Mouse (Mus musculus) MEL (cell line): ENCODE results near the gene Babam2. TPM values are rescaled to one million over a fixed set of nuclear protein-coding genes. Genes with fewer than 3 reads are reported as not detected.
A peak's percentile ranks its signal among the peaks of the same experiment; 100 is the strongest.

Experiments
- DNase-seq: peaks from one replicate; pipeline ENCODE4 v3.0.0; 2011; ENCODE audit warnings: low read depth, low spot score
- H3K27ac ChIP-seq: 2 replicates; pipeline ENCODE4 v1.5.1; 2012; ENCODE audit warnings: low read depth, mild to moderate bottlenecking, control low read depth, low read length, moderate library complexity; ENCODE audit not compliant: control insufficient read depth
- H3K27me3 ChIP-seq, 2 experiments: fragments of 150-350 bp in 1 of 2; sonication (generic) in 1 of 2; 2 replicates each; pipeline ENCODE4 v1.6.1; 2012; ENCODE audit warnings: low read length in 2 of 2, mild to moderate bottlenecking in 2 of 2, improper control_type of control experiment in 1 of 2, moderate library complexity in 1 of 2; ENCODE audit not compliant: insufficient read depth in 2 of 2, control insufficient read depth in 1 of 2
- H3K36me3 ChIP-seq, 2 experiments: 2 replicates each; pipeline ENCODE4 v1.6.1; 2012 to 2014; ENCODE audit warnings: low read length in 2 of 2, improper control_type of control experiment in 1 of 2, inconsistent platforms in 1 of 2, mild to moderate bottlenecking in 1 of 2; ENCODE audit not compliant: insufficient read depth in 2 of 2, control insufficient read depth in 1 of 2
- H3K4me1 ChIP-seq, 2 experiments: fragments of 150-350 bp in 1 of 2; sonication (generic) in 1 of 2; 2 replicates each; pipeline ENCODE4 v1.6.1; 2012; ENCODE audit warnings: low read length in 2 of 2, improper control_type of control experiment in 1 of 2, mild to moderate bottlenecking in 1 of 2; ENCODE audit not compliant: insufficient read depth in 2 of 2, control insufficient read depth in 1 of 2
- H3K4me3 ChIP-seq, 2 experiments: fragments of 150-350 bp in 1 of 2; sonication (generic) in 1 of 2; 2 replicates each; pipeline ENCODE4 v1.5.1; 2012; ENCODE audit warnings: low read depth in 2 of 2, low read length in 2 of 2, mild to moderate bottlenecking in 2 of 2, moderate library complexity in 2 of 2, control low read depth in 1 of 2, improper control_type of control experiment in 1 of 2; ENCODE audit not compliant: control insufficient read depth in 1 of 2, insufficient read depth in 1 of 2
- H3K79me2 ChIP-seq: 2 replicates; pipeline ENCODE4 v1.6.1; 2012; ENCODE audit warnings: mild to moderate bottlenecking, low read length, moderate library complexity; ENCODE audit not compliant: control insufficient read depth, poor library complexity, insufficient read depth
- H3K9ac ChIP-seq: 2 replicates; pipeline ENCODE4 v1.6.1; 2012; ENCODE audit warnings: low read depth, mild to moderate bottlenecking, control low read depth, low read length, moderate library complexity; ENCODE audit not compliant: control insufficient read depth, poor library complexity, severe bottlenecking
- H3K9me3 ChIP-seq: fragments of 150-350 bp; sonication (generic); replicated peaks from 2 replicates; pipeline ENCODE4 v1.6.1; 2012; ENCODE audit warnings: mild to moderate bottlenecking, low read length, improper control_type of control experiment, moderate library complexity; ENCODE audit not compliant: insufficient read depth
- BHLHE40 ChIP-seq: IDR thresholded peaks from 2 replicates; pipeline ENCODE4 v1.6.1; 2012; ENCODE audit warnings: low read depth, mild to moderate bottlenecking, inconsistent platforms, low read length, improper control_type of control experiment, borderline replicate concordance
- CHD1 ChIP-seq: IDR thresholded peaks from 2 replicates; pipeline ENCODE4 v1.6.1; 2012; ENCODE audit warnings: low read depth, mild to moderate bottlenecking, inconsistent platforms, low read length, improper control_type of control experiment
- CTCF ChIP-seq, 3 experiments: IDR thresholded peaks in 2 of 3; conservative IDR thresholded peaks in 1 of 3; 2 replicates each; pipeline ENCODE4 v1.5.1; 2011 to 2012; ENCODE audit warnings: low read length in 3 of 3, low read depth in 2 of 3, mild to moderate bottlenecking in 2 of 3, improper control_type of control experiment in 1 of 3, inconsistent platforms in 1 of 3, mixed read lengths in 1 of 3, moderate library complexity in 1 of 3; ENCODE audit not compliant: control insufficient read depth in 1 of 3, insufficient read depth in 1 of 3, poor library complexity in 1 of 3, severe bottlenecking in 1 of 3
- E2F4 ChIP-seq: IDR thresholded peaks from 2 replicates; pipeline ENCODE4 v1.6.1; 2011; ENCODE audit warnings: low read depth, low read length, improper control_type of control experiment, borderline replicate concordance
- ELF1 ChIP-seq: IDR thresholded peaks from 2 replicates; pipeline ENCODE4 v1.6.1; 2014; ENCODE audit warnings: low read depth, mild to moderate bottlenecking, inconsistent platforms, low read length, improper control_type of control experiment, moderate library complexity
- EP300 ChIP-seq, 2 experiments: IDR thresholded peaks; 2 replicates each; pipeline ENCODE4 v1.6.1; 2011; ENCODE audit warnings: improper control_type of control experiment in 2 of 2, low read length in 2 of 2, low read depth in 1 of 2, mild to moderate bottlenecking in 1 of 2
- GABPA ChIP-seq: IDR thresholded peaks from 2 replicates; pipeline ENCODE4 v1.6.1; 2012; ENCODE audit warnings: low read depth, mild to moderate bottlenecking, inconsistent platforms, low read length, improper control_type of control experiment, moderate library complexity
- GATA1 ChIP-seq: IDR thresholded peaks from 2 replicates; pipeline ENCODE4 v1.6.1; 2011; ENCODE audit warnings: low read depth, low read length, improper control_type of control experiment
- HCFC1 ChIP-seq: IDR thresholded peaks from 2 replicates; pipeline ENCODE4 v1.6.1; 2012; ENCODE audit warnings: low read depth, mild to moderate bottlenecking, inconsistent platforms, low read length, improper control_type of control experiment, moderate library complexity
- JUND ChIP-seq: IDR thresholded peaks from 2 replicates; pipeline ENCODE4 v1.6.1; 2011; ENCODE audit warnings: low read depth, mild to moderate bottlenecking, improper control_type of control experiment, low read length
- KAT2A ChIP-seq: conservative IDR thresholded peaks from 2 replicates; pipeline ENCODE4 v1.6.1; 2012; ENCODE audit warnings: low read depth, low read length, improper control_type of control experiment, inconsistent platforms
- MAFK ChIP-seq: IDR thresholded peaks from 2 replicates; pipeline ENCODE4 v1.6.1; 2011; ENCODE audit warnings: low read depth, mild to moderate bottlenecking, low read length, improper control_type of control experiment, borderline replicate concordance
- MAX ChIP-seq: IDR thresholded peaks from 2 replicates; pipeline ENCODE4 v1.6.1; 2011; ENCODE audit warnings: low read length, improper control_type of control experiment
- MAZ ChIP-seq: IDR thresholded peaks from 2 replicates; pipeline ENCODE4 v1.6.1; 2012; ENCODE audit warnings: low read depth, mild to moderate bottlenecking, inconsistent platforms, low read length, improper control_type of control experiment
- MEF2A ChIP-seq: IDR thresholded peaks from 2 replicates; pipeline ENCODE4 v1.6.1; 2014; ENCODE audit warnings: low read depth, mild to moderate bottlenecking, inconsistent platforms, low read length, improper control_type of control experiment; ENCODE audit not compliant: poor library complexity, insufficient replicate concordance, severe bottlenecking; ENCODE audit errors: extremely low read depth
- MYB ChIP-seq: IDR thresholded peaks from 2 replicates; pipeline ENCODE4 v1.6.1; 2011; ENCODE audit warnings: mild to moderate bottlenecking, low read depth, low read length, improper control_type of control experiment
- MYC ChIP-seq: IDR thresholded peaks from 2 replicates; pipeline ENCODE4 v1.6.1; 2011; ENCODE audit warnings: low read depth, mild to moderate bottlenecking, low read length, improper control_type of control experiment, moderate library complexity
- NELFE ChIP-seq: IDR thresholded peaks from 2 replicates; pipeline ENCODE4 v1.6.1; 2011; ENCODE audit warnings: low read depth, low read length, improper control_type of control experiment
- NRF1 ChIP-seq: IDR thresholded peaks from 2 replicates; pipeline ENCODE4 v1.6.1; 2014; ENCODE audit warnings: low read depth, mild to moderate bottlenecking, inconsistent platforms, low read length, improper control_type of control experiment, moderate library complexity; ENCODE audit not compliant: poor library complexity, insufficient read depth, severe bottlenecking
- POLR2A ChIP-seq, 2 experiments: IDR thresholded peaks; 2 replicates each; pipeline ENCODE4 v1.6.1; 2011 to 2012; ENCODE audit warnings: low read length in 2 of 2, mild to moderate bottlenecking in 2 of 2, control low read depth in 1 of 2, improper control_type of control experiment in 1 of 2, low read depth in 1 of 2, moderate library complexity in 1 of 2; ENCODE audit not compliant: control insufficient read depth in 1 of 2, insufficient read depth in 1 of 2, poor library complexity in 1 of 2
- POLR2AphosphoS2 ChIP-seq: IDR thresholded peaks from 2 replicates; pipeline ENCODE4 v1.6.1; 2011; ENCODE audit warnings: low read length, improper control_type of control experiment
- RCOR1 ChIP-seq: IDR thresholded peaks from 2 replicates; pipeline ENCODE4 v1.6.1; 2012; ENCODE audit warnings: low read depth, mild to moderate bottlenecking, inconsistent platforms, low read length, improper control_type of control experiment
- SMC3 ChIP-seq: IDR thresholded peaks from 2 replicates; pipeline ENCODE4 v1.6.1; 2011; ENCODE audit warnings: low read depth, low read length, improper control_type of control experiment
- TBP ChIP-seq: IDR thresholded peaks from 2 replicates; pipeline ENCODE4 v1.8.0; 2011; ENCODE audit warnings: low read depth, low read length, improper control_type of control experiment
- TCF12 ChIP-seq: IDR thresholded peaks from 2 replicates; pipeline ENCODE4 v1.6.1; 2014; ENCODE audit warnings: low read depth, mild to moderate bottlenecking, inconsistent platforms, low read length, improper control_type of control experiment, moderate library complexity
- USF2 ChIP-seq, 2 experiments: IDR thresholded peaks; 2 replicates each; pipeline ENCODE4 v1.6.1; 2011 to 2012; ENCODE audit warnings: improper control_type of control experiment in 2 of 2, low read length in 2 of 2, borderline replicate concordance in 1 of 2, inconsistent platforms in 1 of 2, low read depth in 1 of 2, mild to moderate bottlenecking in 1 of 2; ENCODE audit not compliant: insufficient read depth in 1 of 2
- ZC3H11A ChIP-seq: IDR thresholded peaks from 2 replicates; pipeline ENCODE4 v1.6.1; 2012; ENCODE audit warnings: low read depth, mild to moderate bottlenecking, inconsistent platforms, low read length, improper control_type of control experiment
- ZKSCAN1 ChIP-seq: IDR thresholded peaks from 2 replicates; pipeline ENCODE4 v1.6.1; 2012; ENCODE audit warnings: low read depth, mild to moderate bottlenecking, inconsistent platforms, low read length, improper control_type of control experiment, moderate library complexity
- ZMIZ1 ChIP-seq: IDR thresholded peaks from 2 replicates; pipeline ENCODE4 v1.6.1; 2012; ENCODE audit warnings: low read depth, mild to moderate bottlenecking, inconsistent platforms, low read length, improper control_type of control experiment, moderate library complexity
- ZNF384 ChIP-seq: IDR thresholded peaks from 2 replicates; pipeline ENCODE4 v1.6.1; 2012; ENCODE audit warnings: low read depth, mild to moderate bottlenecking, inconsistent platforms, low read length, improper control_type of control experiment
- polyA plus RNA-seq, 2 experiments: library from polyadenylated mRNA; stranded (reverse) in 1 of 2; unstranded in 1 of 2; fragments of >175 nt in 1 of 2; fragments of >200 nt in 1 of 2; gene quantifications; 2 replicates each; pipeline versions ENCODE4 v1.2.1 to v1.2.4; 2012; ENCODE audit warnings: low replicate concordance in 2 of 2, low read depth in 1 of 2; ENCODE audit not compliant: insufficient read length in 2 of 2, insufficient read depth in 1 of 2, missing spikeins in 1 of 2
- total RNA-seq: library from RNA; depleted of rRNA; stranded (reverse); fragments of 300-350 nt; gene quantifications from 2 replicates; pipeline ENCODE4 v1.2.3, GENCODE M21; 2012

Gene Babam2
- total and polyA plus RNA-seq, 3 experiments: 43.3 to 86.6 TPM; not detected in 1

GRCm38 (mm10) chr5:31880457-31880856, 183.0 kb downstream of the Babam2 start:
- no peak overlapping the region for H3K9ac ChIP-seq
- TF ChIP-seq RCOR1: no peak
- TF ChIP-seq MAFK: no peak
- TF ChIP-seq TBP: no peak
- no peak for TF ChIP-seq ZC3H11A
- TF ChIP-seq EP300 (IDR thresholded peaks at IDR 0.05; ENCODE audit: low read depth in 1 of 2, low read length in 2 of 2): no peak
- TF ChIP-seq KAT2A: no peak
- TF ChIP-seq TCF12: no peak
- no peak for TF ChIP-seq ZKSCAN1
- no peak for TF ChIP-seq MYC
- no peak for TF ChIP-seq ZMIZ1
- no peak for TF ChIP-seq BHLHE40
- TF ChIP-seq NRF1: no peak
- no peak for TF ChIP-seq MAZ
- TF ChIP-seq JUND: no peak
- TF ChIP-seq MAX: no peak
- no peak for TF ChIP-seq CHD1
- TF ChIP-seq MEF2A: no peak
- no peak for TF ChIP-seq POLR2A (IDR thresholded peaks at IDR 0.05; ENCODE audit: control insufficient read depth in 1 of 2, insufficient read depth in 1 of 2, low read depth in 1 of 2, low read length in 2 of 2, poor library complexity in 1 of 2)
- no peak for TF ChIP-seq MYB
- no peak for TF ChIP-seq POLR2AphosphoS2
- H3K79me2 ChIP-seq: no peaks in the 10 kb centered on the region
- H3K27me3 ChIP-seq: no peaks in the 10 kb centered on the region
- peaks cover 0 to 9% of the 10 kb centered on the region in 2 experiments; a peak in 2 of 4 replicates for H3K36me3 ChIP-seq
- DNase-seq: no peak
- H3K4me3 ChIP-seq: no peak overlapping the region
- H3K9me3 ChIP-seq: no peaks in the 10 kb centered on the region
- H3K27ac ChIP-seq: no peak overlapping the region
- peaks cover 0 to 5% of the 10 kb centered on the region in 2 experiments; a peak in 1 of 4 replicates for H3K4me1 ChIP-seq

- Histone ChIP-seq H3K9ac (no peak overlapping the region), H3K27me3 (no peaks in the 10 kb centered on the region), H3K27ac (no peak overlapping the region), H3K79me2 (no peaks in the 10 kb centered on the region), H3K4me1 (peaks cover 0 to 2% of the 10 kb centered on the region in 2 experiments; a peak in 1 of 4 replicates), H3K36me3 (peaks cover 0 to 2% of the 10 kb centered on the region in 2 experiments; a peak in 1 of 4 replicates), H3K4me3 (no peak overlapping the region), H3K9me3 (no peaks in the 10 kb centered on the region)
- peak; percentile 25 for DNase-seq
- no peak for TF ChIP-seq E2F4
- TF ChIP-seq BHLHE40: no peak
- TF ChIP-seq MAFK: no peak
- TF ChIP-seq ZNF384: no peak
- no peak for TF ChIP-seq KAT2A
- TF ChIP-seq CTCF (IDR thresholded peaks at IDR 0.05 in 2 of 3, conservative IDR thresholded peaks at IDR 0.05 in 1 of 3; ENCODE audit: control insufficient read depth in 1 of 3, insufficient read depth in 1 of 3, low read depth in 2 of 3, low read length in 3 of 3, poor library complexity in 1 of 3, severe bottlenecking in 1 of 3): no peak
- TF ChIP-seq MAX: no peak
- no peak for TF ChIP-seq ELF1
- no peak for TF ChIP-seq RCOR1
- no peak for TF ChIP-seq POLR2A (IDR thresholded peaks at IDR 0.05; ENCODE audit: control insufficient read depth in 1 of 2, insufficient read depth in 1 of 2, low read depth in 1 of 2, low read length in 2 of 2, poor library complexity in 1 of 2)
- no peak for TF ChIP-seq GATA1
- TF ChIP-seq NRF1: no peak
- TF ChIP-seq POLR2AphosphoS2: no peak
- TF ChIP-seq MYC: no peak
- no peak for TF ChIP-seq HCFC1
- no peak for TF ChIP-seq SMC3
- TF ChIP-seq GABPA: no peak
- no peak for TF ChIP-seq USF2 (IDR thresholded peaks at IDR 0.05; ENCODE audit: borderline replicate concordance in 1 of 2, insufficient read depth in 1 of 2, low read depth in 1 of 2, low read length in 2 of 2)
- no peak for TF ChIP-seq MAZ
- no peak for TF ChIP-seq NELFE
Measured at GRCm38 (mm10) chr5:31882297-31882696, 184.8 kb downstream of the Babam2 start.
